Mouse (Mus musculus): ENCODE results near the gene Hivep2. TPM values are rescaled to one million over a fixed set of nuclear protein-coding genes. Genes with fewer than 3 reads are reported as not detected.
A peak's percentile ranks its signal among the peaks of the same experiment; 100 is the strongest.

Gene Hivep2
- polyA plus RNA-seq, 1 experiment from 2014 or later = 7.3 TPM

DNA sequence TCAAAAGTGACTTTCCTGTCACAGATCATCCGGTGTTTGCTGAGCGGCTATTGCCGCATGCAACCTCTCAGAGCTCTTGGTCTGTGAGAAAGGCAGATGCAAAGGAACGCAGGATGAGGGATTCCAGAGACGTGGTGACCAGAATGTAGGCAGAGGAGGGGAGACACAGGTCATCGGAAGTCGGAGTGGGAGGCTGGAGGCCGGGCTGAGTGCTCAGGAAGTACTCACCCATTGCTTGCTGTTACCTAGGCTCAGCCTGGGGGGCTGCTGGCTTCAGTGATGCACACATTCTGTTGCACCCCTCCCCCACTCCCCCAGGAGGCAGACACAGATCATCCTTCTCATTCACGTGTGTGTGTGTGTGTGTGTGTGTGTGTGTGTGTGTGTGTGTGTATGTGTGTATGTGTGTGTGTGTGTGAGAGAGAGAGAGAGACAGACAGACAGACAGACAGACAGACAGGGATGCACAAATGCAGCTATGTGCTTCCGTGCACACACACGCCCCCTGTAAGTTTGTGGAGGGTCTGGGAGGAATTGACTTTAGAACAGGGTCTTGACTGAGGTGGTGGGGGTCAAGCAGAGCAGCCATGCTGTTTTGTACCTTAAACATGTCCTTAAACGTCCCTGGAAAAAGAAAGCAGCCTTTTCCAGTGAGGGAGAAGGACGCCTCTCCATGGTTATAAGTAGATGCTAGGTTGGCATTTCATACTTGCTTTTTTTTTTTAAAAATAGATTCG is 78.3 kb downstream of the Hivep2 start:
- no peak overlapping the region for H3K4me3 ChIP-seq
- WGBS = 61% methylated on average over 14 of the region's 14 CpGs

DNA sequence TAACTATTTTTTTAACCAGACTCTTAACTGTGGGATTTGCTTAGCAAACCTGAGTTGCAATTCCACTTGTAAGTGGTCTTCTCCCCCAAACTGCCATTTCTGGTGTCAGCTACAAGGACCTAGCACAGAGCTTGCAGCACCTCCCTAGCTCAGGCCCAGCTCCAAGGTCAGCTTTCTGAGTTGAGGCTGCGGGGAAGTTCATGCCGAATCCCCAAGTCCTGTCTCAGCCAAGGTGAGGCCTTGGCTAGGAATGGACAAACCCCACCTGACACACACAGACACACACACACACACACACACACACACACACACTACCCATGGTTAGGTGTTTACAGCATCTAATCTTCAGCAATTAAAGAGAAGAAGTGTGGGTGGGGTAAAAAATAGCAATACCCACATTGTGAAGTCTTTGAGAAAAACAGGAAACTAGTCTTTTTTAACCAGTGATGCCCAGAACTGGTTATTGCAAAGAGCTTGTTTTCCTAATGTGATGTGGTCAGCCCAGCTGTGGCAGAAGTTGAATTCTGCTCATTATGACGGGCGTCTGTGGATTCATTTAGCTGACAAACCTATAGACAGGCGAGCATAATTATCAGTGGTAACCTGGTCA is 79.0 kb downstream of the Hivep2 start:
- ATAC-seq = no peak
- WGBS = 80% methylated on average over 5 of the region's 5 CpGs

More for the DNA sequence above, 78.3 kb downstream of the Hivep2 start:
- no peaks in the 10 kb centered on the region for H3K27me3 ChIP-seq
- H3K9ac ChIP-seq = no peak overlapping the region
- H3K4me1 ChIP-seq = peaks cover 19% of the 10 kb centered on the region
- no peak overlapping the region for H3K27ac ChIP-seq
- H3K36me3 ChIP-seq (ENCODE audit: poor library complexity, severe bottlenecking) = no peaks in the 10 kb centered on the region
- no peaks in the 10 kb centered on the region for H3K9me3 ChIP-seq (replicated peaks)
- H3K4me2 ChIP-seq = no peak overlapping the region
- ATAC-seq = no peak

DNA sequence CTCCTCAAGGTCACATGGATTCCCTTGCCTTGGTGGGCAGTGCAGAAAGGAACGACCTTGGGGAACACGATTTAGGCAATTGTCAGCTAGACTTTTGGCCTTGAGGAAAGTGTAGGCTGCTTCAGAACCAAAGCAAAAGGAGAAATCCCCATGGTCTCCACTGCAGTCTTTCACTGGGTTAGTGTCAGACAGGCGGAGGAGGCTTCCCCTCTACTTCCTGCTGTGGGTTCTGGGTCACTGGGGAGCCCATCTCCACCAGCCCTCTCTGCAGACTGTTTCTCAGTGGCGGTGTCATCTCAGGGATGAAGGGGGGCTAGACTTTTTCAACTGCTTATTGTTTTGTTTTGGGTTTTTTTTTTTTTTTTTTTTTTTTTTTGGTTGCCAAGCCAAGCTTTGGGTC is 79.9 kb downstream of the Hivep2 start:
- WGBS = 58% methylated on average over 4 of the region's 4 CpGs
- no peak for ATAC-seq

More for the DNA sequence above, 79.0 kb downstream of the Hivep2 start:
- no peak overlapping the region for H3K4me2 ChIP-seq
- H3K9me3 ChIP-seq (replicated peaks) = no peaks in the 10 kb centered on the region
- H3K4me3 ChIP-seq = no peak overlapping the region
- H3K9ac ChIP-seq = no peak overlapping the region
- H3K4me1 ChIP-seq = peaks cover 20% of the 10 kb centered on the region
- no peaks in the 10 kb centered on the region for H3K36me3 ChIP-seq (ENCODE audit: poor library complexity, severe bottlenecking)
- no peak overlapping the region for H3K27ac ChIP-seq
- H3K27me3 ChIP-seq = no peaks in the 10 kb centered on the region

DNA sequence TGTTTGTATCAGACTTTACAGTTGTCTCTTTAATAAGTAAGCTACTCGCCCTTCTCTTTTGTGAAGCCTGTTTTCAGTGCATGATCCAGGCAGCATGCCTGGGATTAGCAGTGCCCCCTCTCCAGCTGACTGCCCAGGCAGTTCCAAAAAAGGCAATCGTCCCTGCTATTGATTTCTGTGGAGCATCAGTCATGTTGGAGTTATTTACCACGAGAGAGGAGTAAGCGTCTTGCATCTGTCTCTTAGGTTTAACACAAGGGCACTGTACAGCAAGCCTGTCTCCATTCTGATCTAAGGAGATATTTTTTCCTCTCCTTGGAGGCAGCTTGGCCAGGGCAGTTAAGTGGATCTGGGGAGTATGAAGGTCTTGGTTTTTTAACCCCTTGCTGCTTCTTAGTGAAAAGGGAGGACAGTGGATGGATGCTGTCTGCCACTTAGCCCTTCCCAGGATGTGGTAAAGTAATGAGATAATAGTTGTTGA is 80.3 kb downstream of the Hivep2 start:
- 22% methylated on average over 4 of the region's 4 CpGs for WGBS
- peaks cover 20% of the 10 kb centered on the region for H3K4me1 ChIP-seq
- no peaks in the 10 kb centered on the region for H3K9me3 ChIP-seq (replicated peaks)
- no peak overlapping the region for H3K4me2 ChIP-seq
- no peak overlapping the region for H3K9ac ChIP-seq
- H3K4me3 ChIP-seq = no peak overlapping the region
- H3K27ac ChIP-seq = no peak overlapping the region
- H3K27me3 ChIP-seq = no peaks in the 10 kb centered on the region
- ATAC-seq = no peak
- no peaks in the 10 kb centered on the region for H3K36me3 ChIP-seq (ENCODE audit: poor library complexity, severe bottlenecking)

More for the DNA sequence above, 79.9 kb downstream of the Hivep2 start:
- no peaks in the 10 kb centered on the region for H3K27me3 ChIP-seq
- H3K9ac ChIP-seq = no peak overlapping the region
- H3K4me1 ChIP-seq = peaks cover 20% of the 10 kb centered on the region
- H3K4me2 ChIP-seq = no peak overlapping the region
- no peak overlapping the region for H3K4me3 ChIP-seq
- no peaks in the 10 kb centered on the region for H3K9me3 ChIP-seq (replicated peaks)
- no peaks in the 10 kb centered on the region for H3K36me3 ChIP-seq (ENCODE audit: poor library complexity, severe bottlenecking)
- H3K27ac ChIP-seq = no peak overlapping the region

DNA sequence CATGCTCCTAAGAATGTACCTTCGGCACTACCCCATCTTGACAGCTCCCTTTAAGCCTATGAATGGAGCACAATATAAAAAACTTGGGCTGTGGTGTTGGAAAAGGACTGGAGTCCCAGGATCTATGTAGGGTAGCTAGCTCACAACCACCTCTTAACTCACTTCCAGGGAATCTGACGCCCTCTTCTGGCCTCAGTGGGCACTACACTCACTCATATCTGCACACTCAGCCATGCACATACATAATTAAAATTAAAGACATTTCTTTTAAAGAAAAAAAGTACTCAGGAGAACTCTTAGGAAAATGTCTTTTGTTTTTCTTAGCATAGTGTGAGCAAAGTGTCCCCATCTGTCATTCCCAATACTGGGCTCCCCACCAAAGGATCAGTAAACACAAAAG is 81.1 kb downstream of the Hivep2 start:
- Histone ChIP-seq H3K27ac (no peak overlapping the region), H3K4me2 (no peak overlapping the region), H3K36me3 (ENCODE audit: poor library complexity, severe bottlenecking) (no peaks in the 10 kb centered on the region), H3K4me3 (no peak overlapping the region), H3K27me3 (no peaks in the 10 kb centered on the region), H3K9ac (no peak overlapping the region), H3K4me1 (peaks cover 20% of the 10 kb centered on the region), H3K9me3 (replicated peaks) (no peaks in the 10 kb centered on the region)
- 71% methylated on average over 2 of the region's 2 CpGs for WGBS
- ATAC-seq = no peak; the same call in 1 of the 2 replicates

DNA sequence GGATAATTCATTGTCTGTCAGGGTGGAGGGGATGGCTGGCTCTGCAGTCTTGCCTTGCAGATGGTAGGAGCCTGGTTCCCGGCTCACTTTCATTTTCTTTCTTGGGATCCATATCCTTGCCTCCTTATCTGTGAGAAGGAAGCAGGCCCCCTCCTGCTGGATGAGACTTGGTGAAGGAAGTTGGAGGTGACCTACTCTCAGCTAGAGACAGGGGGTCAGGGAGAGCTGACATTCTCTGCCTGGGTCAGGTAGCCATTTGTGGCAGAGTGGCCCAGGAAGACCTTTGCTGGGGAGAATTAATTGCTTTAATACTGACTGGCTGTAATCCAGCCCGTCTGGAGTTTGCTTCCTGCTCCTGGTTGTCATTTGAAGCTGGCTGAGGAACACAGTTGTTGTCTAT is 81.8 kb downstream of the Hivep2 start:
- no peak overlapping the region for H3K27ac ChIP-seq
- H3K27me3 ChIP-seq = no peaks in the 10 kb centered on the region
- no peak for ATAC-seq
- H3K9me3 ChIP-seq (replicated peaks) = no peaks in the 10 kb centered on the region
- H3K4me2 ChIP-seq = no peak overlapping the region
- peaks cover 20% of the 10 kb centered on the region for H3K4me1 ChIP-seq
- H3K4me3 ChIP-seq = no peak overlapping the region
- H3K36me3 ChIP-seq (ENCODE audit: poor library complexity, severe bottlenecking) = no peaks in the 10 kb centered on the region
- 58% methylated on average over 2 of the region's 2 CpGs for WGBS
- H3K9ac ChIP-seq = no peak overlapping the region

DNA sequence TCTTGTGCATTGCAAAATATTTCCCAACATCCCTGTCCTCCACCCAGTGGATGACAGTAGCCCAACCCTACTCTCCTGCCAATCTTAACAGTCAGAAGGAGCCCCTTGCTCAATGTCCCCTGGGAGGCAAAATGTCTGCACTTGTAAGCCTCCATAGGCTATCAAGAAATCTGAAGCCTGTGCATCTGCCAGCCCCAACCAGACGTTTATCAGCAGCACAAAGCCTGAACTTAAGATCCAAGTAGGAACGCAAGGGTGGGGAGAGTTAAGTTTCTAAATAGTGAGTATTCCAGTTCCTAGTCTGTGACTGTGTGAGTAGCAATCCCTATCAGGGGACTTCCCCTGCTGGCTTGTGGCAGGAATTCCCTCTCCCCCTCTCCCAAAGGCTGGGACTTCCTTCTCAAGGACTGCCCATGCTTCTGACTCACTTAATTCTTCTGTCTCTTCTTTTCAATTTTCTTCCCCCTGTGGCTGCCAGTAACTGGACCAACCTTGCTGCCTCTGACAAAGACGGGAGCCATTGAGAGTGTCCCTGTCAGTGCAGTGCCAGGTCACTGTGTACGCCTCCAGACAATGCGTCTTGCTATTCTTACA is 82.5 kb downstream of the Hivep2 start:
- no peak overlapping the region for H3K27ac ChIP-seq
- peak; percentile 25; the same call in 1 of the 2 replicates for ATAC-seq
- no peak overlapping the region for H3K4me3 ChIP-seq
- H3K27me3 ChIP-seq = no peaks in the 10 kb centered on the region
- no peaks in the 10 kb centered on the region for H3K36me3 ChIP-seq (ENCODE audit: poor library complexity, severe bottlenecking)
- peaks cover 20% of the 10 kb centered on the region for H3K4me1 ChIP-seq
- 63% methylated on average over 5 of the region's 5 CpGs for WGBS
- H3K9me3 ChIP-seq (replicated peaks) = no peaks in the 10 kb centered on the region
- no peak overlapping the region for H3K4me2 ChIP-seq
- H3K9ac ChIP-seq = no peak overlapping the region

DNA sequence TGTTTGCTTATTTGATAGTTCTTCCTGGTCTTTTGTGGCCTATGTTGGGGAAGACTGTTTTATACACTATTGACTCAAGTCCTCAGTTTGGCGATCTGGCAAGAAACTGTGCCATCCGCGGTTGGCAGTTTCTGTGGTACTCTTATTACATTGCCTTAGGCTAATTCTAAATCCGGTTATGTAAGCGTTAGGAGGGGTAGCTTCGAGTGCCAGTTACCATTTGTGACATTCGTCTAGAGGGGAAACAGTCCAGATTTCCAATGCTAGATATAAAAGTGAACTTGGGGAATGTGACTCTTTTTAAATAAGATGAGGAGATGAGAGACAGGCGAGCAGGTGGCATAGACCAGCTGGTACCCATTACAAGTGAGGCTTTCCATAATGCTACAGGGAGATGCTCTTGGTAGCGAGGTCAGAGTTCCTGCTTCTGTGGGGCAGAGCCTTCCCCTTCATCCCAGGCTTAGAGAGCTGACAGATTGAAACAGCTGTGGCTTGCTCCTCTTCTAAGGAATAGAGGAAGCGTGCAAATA is 83.1 kb downstream of the Hivep2 start:
- Histone ChIP-seq H3K36me3 (ENCODE audit: poor library complexity, severe bottlenecking) (no peaks in the 10 kb centered on the region), H3K27ac (no peak overlapping the region), H3K9ac (no peak overlapping the region), H3K9me3 (replicated peaks) (no peaks in the 10 kb centered on the region), H3K4me2 (no peak overlapping the region), H3K27me3 (no peaks in the 10 kb centered on the region), H3K4me1 (peaks cover 20% of the 10 kb centered on the region), H3K4me3 (no peak overlapping the region)
- peak; percentile 37; the same call in 1 of the 2 replicates for ATAC-seq
- WGBS = 78% methylated on average over 10 of the region's 10 CpGs

DNA sequence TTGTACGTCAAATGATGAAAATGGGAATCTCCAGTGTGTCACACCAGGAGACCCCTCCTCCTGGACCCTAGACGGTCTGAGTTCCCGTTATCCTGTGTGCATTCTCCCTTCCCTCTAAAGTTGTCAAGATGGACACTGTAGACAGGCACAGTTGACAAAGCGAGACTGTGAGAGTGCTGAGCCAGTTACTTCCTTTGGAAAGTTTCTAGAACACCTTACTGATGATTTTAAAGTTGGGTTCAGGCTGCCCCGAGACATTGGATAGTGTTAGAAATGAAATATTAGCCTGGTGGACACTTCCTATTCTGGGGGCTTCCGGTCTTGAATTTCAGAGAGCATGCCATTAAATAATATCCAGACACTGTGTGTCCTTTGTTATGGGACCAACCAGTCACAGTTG is 83.8 kb downstream of the Hivep2 start:
- no peak overlapping the region for H3K27ac ChIP-seq
- no peak for ATAC-seq
- H3K4me1 ChIP-seq = peaks cover 20% of the 10 kb centered on the region
- no peaks in the 10 kb centered on the region for H3K9me3 ChIP-seq (replicated peaks)
- no peaks in the 10 kb centered on the region for H3K27me3 ChIP-seq
- no peak overlapping the region for H3K4me2 ChIP-seq
- H3K4me3 ChIP-seq = no peak overlapping the region
- no peaks in the 10 kb centered on the region for H3K36me3 ChIP-seq (ENCODE audit: poor library complexity, severe bottlenecking)
- H3K9ac ChIP-seq = no peak overlapping the region
- 89% methylated on average over 6 of the region's 6 CpGs for WGBS

DNA sequence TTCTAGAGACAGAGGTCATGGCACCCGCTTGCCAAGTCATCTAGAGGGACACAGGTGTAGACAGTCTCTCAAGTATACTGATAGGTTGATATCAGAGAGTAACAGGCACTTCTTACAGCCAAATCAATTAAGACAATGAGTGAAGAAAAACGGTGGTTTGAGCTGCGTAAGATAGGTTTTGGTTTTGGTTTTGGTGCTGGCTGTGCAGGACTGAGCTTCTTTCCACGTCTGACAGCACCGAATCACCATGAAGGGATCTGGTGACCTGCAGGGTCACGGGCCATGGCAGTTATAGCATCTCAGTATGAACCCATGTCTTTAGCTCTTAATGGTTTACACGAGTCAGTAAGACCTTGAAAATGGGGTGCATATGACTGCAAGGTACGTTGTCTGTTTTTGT is 84.7 kb downstream of the Hivep2 start:
- Histone ChIP-seq H3K9ac (no peak overlapping the region), H3K4me2 (no peak overlapping the region), H3K4me3 (no peak overlapping the region), H3K9me3 (replicated peaks) (no peaks in the 10 kb centered on the region), H3K4me1 (peaks cover 27% of the 10 kb centered on the region), H3K27ac (no peak overlapping the region), H3K36me3 (ENCODE audit: poor library complexity, severe bottlenecking) (no peaks in the 10 kb centered on the region), H3K27me3 (no peaks in the 10 kb centered on the region)
- 94% methylated on average over 8 of the region's 8 CpGs for WGBS
- no peak for ATAC-seq

DNA sequence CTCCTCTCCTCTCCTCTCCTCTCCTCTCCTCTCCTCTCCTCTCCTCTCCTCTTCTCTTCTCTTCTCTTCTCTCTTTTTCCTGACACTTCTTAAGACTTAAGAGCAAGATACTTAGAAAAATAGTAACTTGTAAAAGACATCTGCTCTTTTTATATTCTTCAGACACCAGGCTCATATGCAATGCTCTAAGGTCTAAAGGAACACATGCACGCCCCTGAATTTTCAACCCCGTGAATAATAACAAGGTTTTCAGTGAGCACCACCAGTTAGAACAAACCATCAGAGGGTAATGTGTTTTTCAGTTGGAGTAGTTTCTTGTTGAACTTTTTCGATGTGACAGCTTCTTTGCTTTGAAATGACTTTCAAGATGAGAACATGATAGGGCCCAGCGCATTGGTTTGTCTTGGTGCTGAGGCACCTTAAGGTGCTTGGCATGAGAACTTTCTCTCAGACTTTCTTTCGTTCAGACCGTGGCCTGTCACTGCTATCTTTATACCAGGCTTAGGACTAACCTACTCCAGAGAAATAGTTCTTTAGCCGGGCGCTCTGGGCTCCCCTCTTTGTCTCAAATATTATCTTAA is 86.3 kb downstream of the Hivep2 start:
- no peak overlapping the region for H3K4me3 ChIP-seq
- no peak overlapping the region for H3K9ac ChIP-seq
- 93% methylated on average over 8 of the region's 8 CpGs for WGBS
- ATAC-seq = no peak
- no peaks in the 10 kb centered on the region for H3K27me3 ChIP-seq
- peaks cover 39% of the 10 kb centered on the region for H3K4me1 ChIP-seq
- no peak overlapping the region for H3K4me2 ChIP-seq
- H3K27ac ChIP-seq = no peak overlapping the region
- H3K36me3 ChIP-seq (ENCODE audit: poor library complexity, severe bottlenecking) = no peaks in the 10 kb centered on the region
- no peaks in the 10 kb centered on the region for H3K9me3 ChIP-seq (replicated peaks)

DNA sequence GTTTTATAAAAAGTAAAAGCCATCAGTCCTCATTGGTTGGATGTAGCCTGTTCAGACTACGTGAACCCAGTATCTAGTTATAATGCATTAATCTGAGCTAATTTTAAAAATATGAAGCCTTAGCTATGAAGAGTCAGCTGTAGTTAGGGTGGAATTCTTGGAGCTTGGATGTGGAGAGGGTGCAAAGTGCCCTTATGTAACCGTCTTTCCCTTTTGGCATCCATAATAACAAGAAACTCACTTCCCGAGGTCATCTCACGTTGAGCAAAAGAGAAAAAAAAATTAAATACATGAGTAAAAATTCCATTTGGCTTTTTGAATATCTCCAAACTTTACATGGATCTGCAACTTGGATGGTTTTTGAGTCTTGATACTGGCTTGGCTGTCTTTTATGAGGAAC is 89.0 kb downstream of the Hivep2 start:
- no peaks in the 10 kb centered on the region for H3K9me3 ChIP-seq (replicated peaks)
- 92% methylated on average over 4 of the region's 4 CpGs for WGBS
- no peaks in the 10 kb centered on the region for H3K27me3 ChIP-seq
- H3K27ac ChIP-seq = no peak overlapping the region
- no peak overlapping the region for H3K4me3 ChIP-seq
- peaks cover 29% of the 10 kb centered on the region for H3K4me1 ChIP-seq
- no peak overlapping the region for H3K9ac ChIP-seq
- no peak overlapping the region for H3K4me2 ChIP-seq
- H3K36me3 ChIP-seq (ENCODE audit: poor library complexity, severe bottlenecking) = no peaks in the 10 kb centered on the region
- no peak for ATAC-seq
